Mouse (Mus musculus) left cerebral cortex, postnatal 14 days (tissue): ENCODE measurements at regions not wholly inside any gene's neighbourhood (a gene's known extent, or its start where the extent isn't known, plus 50 kb on each side); places are given as distances from the start of the nearest gene placed in this dataset.

Source experiments
- DNase-seq, 2 experiments: peaks; one replicate each; pipeline ENCODE4 v3.0.0; 2021 to 2022; ENCODE audit warnings: low spot score in 2 of 2, mixed read lengths in 1 of 2
- intact Hi-C: fragments of 180-260 bp; cut with DNase I; formaldehyde crosslinking; loops from one replicate; pipeline ENCODE4 v1.15.1; 2025

- intact Hi-C loops = no loop called here
Measured at GRCm38 (mm10) chr8:49084191-49084875, 240.6 kb upstream of the Tenm3 start.

GRCm38 (mm10) chr8:49069451-49069850 is 225.7 kb upstream of the Tenm3 start:
- intact Hi-C loops = no loop called here
- no peak for DNase-seq

More at GRCm38 (mm10) chr8:49084191-49084875, 240.6 kb upstream of the Tenm3 start:
- no peak for DNase-seq

GRCm38 (mm10) chr8:49063256-49063655 is 219.5 kb upstream of the Tenm3 start:
- intact Hi-C loops = no loop called here
- DNase-seq = no peak

GRCm38 (mm10) chr8:49043236-49043635 is 199.5 kb upstream of the Tenm3 start:
- DNase-seq = no peak
- intact Hi-C loops = no loop called here

DNA sequence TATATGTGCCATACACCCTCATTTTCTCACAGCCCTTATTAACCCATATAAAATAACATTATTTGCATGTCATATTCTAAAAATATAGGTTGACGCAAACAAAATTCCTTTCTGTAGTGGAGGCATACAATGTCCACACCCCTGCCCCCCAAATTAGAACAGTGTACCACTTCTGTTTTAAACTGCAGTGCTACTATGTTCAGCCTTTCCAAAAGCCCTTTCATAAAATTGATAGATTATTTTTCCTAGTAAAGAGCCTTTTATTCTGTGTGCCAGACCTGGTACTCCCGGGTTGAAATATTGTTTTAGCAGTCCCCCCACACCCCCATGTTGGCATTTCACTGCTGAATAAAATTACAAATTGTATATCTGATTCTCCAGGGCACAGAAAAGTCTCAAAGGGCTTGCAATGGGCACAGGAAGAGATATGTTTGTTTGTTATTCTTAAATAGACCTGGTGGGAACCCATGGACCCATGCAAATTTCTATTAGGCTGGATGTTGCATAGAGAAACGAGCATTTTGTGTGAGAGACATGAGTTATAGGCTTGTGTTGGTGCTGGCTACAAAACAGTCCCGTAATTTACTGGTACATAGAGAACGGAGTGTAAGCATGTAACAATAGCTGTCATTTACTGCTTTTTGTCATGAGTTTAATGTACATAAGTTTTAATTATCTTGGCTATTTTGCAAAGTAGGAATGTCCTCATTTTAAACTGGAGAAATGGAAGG is 192.4 kb upstream of the Tenm3 start:
- intact Hi-C loops = no loop called here
- no peak for DNase-seq

DNA sequence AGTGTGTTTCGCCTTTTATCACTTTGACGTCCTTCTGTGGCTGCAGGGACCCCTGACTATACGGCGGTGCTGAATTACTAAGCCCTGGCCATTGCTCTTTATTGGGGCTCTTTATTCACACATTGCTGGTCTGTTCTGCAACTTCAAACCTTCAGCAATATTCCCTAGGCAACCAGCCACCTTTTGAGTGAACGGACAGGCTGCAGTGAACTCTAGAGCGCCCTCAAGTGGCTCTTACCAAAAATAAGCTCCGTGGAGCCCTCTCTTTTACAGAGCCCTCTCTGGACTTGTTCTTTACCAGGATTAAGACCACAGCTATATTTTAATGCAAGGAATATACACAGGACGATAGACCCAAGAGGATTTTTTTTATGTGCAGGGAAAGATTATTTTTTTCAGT is 191.8 kb upstream of the Tenm3 start:
- peak; percentile 22 to 25 for DNase-seq
- intact Hi-C loops = no loop called here

DNA sequence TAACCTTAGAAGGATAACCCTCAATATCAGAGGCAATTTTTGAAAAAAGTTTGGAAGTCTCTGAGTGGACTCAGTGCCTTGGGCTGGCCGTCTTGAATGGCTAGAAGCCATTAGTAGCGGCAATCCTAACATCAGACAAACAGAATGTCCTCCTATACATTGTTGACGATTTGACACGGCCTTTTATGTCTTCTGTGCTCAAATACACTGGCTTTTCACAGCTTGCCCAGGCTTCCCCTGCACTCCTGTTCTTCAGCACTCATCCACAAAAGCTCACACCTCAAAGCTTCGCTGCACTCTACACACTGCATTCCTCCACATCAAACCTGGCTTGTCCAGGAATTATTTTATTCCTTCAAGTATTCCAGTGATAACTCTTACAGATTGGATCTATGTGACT is 186.5 kb upstream of the Tenm3 start:
- no peak for DNase-seq
- intact Hi-C loops = no loop called here

GRCm38 (mm10) chr8:49017741-49018140 is 174.0 kb upstream of the Tenm3 start:
- intact Hi-C loops = no loop called here
- DNase-seq = no peak

DNA sequence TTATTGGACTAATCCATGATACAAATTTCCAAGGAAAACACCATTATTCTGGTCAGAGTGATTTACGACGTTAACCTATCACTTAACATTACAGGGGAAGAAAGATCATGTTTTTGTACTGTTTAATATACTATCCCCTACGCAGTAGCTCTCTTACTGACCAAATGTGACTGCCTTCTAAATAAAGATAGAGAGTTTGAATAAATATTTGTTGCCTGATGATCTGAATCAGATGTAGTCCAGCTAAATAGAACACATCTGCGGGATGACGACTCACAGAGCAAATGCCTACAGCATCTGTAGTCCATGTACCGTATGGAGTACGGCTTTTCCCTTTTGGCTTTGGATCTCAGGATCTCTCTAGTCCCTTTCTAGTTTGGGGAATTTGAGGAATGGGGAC is 171.9 kb upstream of the Tenm3 start:
- intact Hi-C loops = no loop called here
- DNase-seq = no peak

DNA sequence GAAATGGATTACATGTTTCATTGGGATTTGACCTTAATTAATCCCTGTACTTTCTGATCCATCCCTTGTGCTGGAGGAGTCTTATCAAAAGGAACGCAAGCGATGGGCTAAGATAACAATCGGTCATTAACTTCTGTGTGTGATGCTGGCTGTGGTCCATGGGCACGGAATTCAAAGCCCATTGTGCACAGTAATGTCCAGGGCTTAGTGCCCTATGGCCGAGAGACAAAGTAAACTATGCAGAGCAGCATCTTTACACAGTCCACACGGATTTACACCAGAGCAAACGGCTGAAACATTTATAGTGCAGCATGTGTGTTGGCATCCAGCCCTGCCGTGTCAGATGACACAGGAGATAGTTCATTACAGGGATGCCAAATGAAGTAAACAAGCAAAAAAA is 171.4 kb upstream of the Tenm3 start:
- DNase-seq = no peak
- intact Hi-C loops = no loop called here

GRCm38 (mm10) chr8:49006236-49006965 is 162.7 kb upstream of the Tenm3 start:
- DNase-seq = no peak
- intact Hi-C loops = no loop called here

DNA sequence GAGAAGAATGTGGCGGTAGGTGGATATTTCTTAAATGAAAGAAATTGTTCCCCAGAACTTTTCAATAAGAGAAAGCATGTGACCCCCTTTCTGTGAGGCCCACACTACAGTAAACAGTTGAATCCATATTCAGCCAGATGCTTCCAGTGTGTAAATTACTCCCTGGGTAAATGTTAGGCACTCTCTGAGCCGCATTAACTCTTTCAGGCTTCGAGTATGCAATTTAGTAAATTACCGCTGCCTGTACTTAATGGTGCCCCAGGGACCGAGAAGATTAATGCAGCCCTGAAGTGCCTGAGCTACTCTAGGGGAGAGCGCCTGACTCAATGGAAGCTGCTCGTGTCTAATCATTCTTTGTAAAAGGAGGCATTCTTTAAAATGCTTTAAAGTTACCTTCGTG is 137.9 kb upstream of the Tenm3 start:
- no peak for DNase-seq
- intact Hi-C loops = no loop called here

DNA sequence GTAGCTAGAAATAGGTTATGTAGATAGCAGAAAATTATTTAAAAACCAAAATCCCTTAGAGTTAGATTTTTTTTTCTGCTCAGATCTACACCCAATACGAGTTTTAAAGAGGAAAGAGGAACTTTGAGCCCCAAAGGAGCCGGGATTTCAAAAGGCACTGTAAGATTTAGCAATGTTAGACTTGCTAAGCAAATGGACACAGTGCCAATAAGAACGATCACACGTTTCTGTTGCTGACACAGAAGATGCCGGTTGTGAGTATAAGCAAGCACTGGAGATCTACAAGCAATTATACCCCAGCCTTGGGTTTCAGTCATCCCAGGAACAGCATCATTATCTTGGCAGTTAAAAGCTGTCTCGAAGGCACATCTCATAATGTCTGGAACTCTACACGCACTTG is 137.0 kb upstream of the Tenm3 start:
- intact Hi-C loops = no loop called here
- no peak for DNase-seq

DNA sequence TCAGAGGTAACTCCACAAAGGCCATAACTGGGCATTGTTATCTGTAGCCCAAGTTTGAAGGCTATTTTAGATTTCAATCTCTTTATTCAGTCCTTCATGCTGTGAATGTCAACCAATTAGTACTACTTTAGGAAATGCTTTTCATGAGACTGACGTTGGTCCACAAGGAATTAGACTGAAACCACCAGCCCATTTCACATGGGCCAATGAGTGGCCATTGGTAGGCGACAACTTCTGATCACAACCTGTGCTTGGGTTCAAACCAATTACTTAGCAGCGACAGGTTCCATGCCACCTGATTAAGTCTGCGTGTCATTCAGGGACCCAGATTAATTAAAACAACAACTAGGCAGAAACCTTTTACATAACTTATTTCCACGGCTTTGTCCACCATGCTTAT is 126.9 kb upstream of the Tenm3 start:
- intact Hi-C loops = no loop called here
- DNase-seq = no peak

- intact Hi-C loops = no loop called here
- DNase-seq = no peak
Measured at GRCm38 (mm10) chr8:48964929-48965328, 121.2 kb upstream of the Tenm3 start.

DNA sequence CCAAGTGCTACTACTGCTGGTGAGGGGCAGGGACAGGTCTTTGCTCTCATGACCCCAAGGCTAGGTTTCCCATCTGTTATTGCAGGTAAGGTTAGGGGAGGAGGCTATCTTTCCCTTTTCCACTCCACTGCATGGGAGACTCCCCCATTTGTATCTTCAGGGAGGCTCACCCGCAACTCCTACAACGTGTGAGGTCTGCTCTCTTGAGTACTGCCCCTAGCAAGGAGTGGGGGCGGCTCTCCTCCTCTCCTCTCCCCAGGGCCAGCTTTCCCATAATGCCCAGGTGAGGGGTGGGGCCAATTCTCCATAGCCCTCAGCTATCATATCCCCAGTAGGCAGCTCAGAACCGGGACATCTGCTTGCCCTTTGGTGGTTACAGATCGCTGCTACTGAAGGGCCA is 113.9 kb upstream of the Tenm3 start:
- intact Hi-C loops = no loop called here
- DNase-seq = no peak

DNA sequence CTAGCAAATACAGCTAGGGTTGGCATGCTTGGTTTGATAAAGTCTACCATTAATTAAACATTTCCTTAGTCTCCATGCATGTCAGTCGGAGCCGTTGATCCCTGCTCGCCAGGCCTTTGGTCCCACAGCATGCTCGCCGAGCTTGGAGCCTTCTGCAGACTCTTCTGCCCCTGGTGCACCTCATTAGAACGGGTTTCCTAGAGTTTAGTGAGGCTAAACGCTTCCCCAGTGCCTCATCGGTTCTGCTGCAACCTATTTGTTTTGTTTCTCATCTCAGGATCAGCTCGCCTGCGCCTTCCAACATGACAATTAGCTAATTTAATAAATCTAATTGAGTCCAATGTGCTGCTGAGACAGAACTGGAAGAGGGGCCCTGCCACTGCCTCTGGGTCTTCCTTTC is 107.7 kb upstream of the Tenm3 start:
- intact Hi-C loops = no loop called here
- no peak for DNase-seq

GRCm38 (mm10) chr8:48944177-48944576 is 100.4 kb upstream of the Tenm3 start:
- DNase-seq = no peak
- intact Hi-C loops = no loop called here

DNA sequence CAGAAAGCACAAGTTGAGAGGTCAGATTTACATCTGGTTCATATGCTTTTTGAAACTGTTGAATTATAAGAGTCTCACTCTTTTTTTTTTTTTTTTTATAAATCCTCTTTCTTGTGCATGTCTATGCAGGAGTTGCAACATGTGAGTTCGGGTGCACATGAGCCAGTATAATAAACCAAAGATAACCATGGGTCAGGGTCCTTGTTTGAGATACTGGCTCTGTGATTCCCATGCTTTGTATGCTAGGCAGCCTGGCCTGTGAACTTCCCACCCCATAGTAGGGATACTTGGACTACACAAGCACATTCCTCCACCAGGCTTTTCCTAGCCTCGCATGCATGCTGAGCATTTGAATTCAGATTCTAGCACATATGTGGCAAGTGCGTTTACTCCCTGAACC is 93.4 kb upstream of the Tenm3 start:
- intact Hi-C loops = no loop called here
- DNase-seq = no peak

DNA sequence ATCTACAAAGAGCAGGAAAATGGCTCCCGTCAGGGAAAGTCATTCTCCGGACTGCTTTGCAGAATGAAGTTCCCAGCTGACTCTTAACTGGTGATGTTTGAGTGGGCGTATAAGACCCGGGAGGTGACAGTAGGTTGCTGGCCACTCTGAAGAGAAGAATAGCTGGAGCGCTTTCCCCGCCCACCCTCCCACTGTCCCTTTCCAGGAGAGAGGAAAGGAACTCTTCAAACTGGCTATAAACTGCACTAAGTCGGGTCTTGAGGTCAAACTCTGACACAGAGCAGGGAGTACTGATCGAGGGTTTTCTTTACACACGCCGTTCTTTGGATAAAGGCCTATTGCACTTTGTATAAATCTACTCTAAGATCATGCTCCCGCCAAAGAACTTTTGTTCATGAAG is 83.4 kb upstream of the Tenm3 start:
- intact Hi-C loops = no loop called here
- no peak for DNase-seq

DNA sequence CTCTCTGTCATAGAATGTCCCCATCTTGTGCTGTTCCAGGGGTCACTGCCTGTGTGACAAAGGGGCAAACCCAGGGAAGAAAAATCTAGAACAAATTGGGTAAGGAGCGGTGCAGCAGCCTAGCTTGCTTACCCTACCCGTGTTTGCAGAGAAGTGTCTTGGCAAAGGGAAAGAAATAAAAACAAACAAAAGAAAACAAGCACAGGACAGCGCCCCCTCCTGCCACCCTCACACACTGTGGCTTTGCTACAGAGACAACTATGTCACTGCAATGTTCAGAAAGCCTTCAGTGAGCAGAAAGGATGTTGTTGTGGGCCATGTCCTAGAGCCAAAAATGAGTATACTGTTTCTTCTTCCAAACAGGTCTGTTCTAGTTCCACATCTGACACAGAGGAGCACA is 71.5 kb upstream of the Tenm3 start:
- no peak for DNase-seq
- intact Hi-C loops = no loop called here
